Mouse (Mus musculus) liver, postnatal 0 days (tissue): ENCODE data around the gene Hexdc.

ENCODE experiments used
- CTCF ChIP-seq: sonication (generic); IDR thresholded peaks from 2 replicates; pipeline ENCODE4 v1.5.1; 2016; ENCODE audit warnings: antibody characterized with exemption, low read depth
- EP300 ChIP-seq: IDR thresholded peaks from 2 replicates; pipeline ENCODE4 v1.6.1; 2016; ENCODE audit warnings: antibody characterized with exemption, low read depth, mild to moderate bottlenecking

DNA sequence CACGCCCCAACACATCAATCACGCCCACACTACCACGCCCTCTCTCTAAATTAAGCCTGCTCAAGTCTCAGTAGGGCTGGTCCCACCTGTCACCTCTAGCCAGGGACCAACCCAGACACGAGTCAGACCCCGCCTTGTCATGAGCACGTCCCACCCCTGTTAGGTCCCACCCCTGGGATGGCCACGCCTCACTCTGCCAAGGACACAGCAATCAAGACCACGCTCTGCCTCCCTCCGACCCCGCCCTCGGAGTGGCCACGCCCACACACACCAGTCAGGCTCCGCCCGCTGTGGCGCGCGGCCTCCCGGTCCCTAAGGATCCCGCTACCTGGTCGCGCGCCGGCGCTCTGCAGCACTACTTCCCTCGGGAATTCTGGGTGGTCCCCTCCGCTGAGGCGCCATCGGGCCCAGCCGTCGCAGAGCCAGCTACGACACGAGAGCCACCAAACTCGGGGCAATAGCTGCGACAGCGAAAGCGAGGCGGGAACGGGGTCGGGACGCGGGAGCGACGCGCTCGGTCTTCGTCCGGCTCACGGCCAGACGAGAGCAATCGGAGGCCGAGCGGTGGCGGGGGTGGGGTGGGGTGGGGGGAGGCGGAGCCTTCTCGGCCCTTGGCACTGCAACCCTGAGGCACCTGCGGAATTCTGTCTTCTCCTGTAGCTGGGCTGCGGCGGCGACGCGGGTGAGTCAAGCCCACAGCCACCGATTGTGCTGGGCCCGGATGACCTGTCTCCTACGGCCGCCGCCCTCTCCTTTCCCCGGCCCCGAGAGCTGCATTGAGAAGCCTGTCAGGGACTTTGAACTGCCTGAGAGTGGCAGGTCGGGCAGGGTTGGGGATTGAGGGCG, at the start of gene Hexdc, which contains the start of gene Ogfod3:
- no peak for TF ChIP-seq EP300
- TF ChIP-seq CTCF, result no peak
